Mouse (Mus musculus) liver, adult 2 months (tissue): ENCODE data around the gene Mrm2.

ENCODE experiments used
- CTCF ChIP-seq: fragments of 200-500 bp; IDR thresholded peaks from 2 replicates; pipeline ENCODE4 v1.5.1; 2011; ENCODE audit warnings: low read depth, low read length, control low read depth
- POLR2A ChIP-seq: fragments of 200-500 bp; IDR thresholded peaks from 2 replicates; pipeline ENCODE4 v1.6.1; 2011; ENCODE audit warnings: low read length, control low read depth; ENCODE audit not compliant: insufficient read depth; ENCODE audit errors: extremely low read depth

DNA sequence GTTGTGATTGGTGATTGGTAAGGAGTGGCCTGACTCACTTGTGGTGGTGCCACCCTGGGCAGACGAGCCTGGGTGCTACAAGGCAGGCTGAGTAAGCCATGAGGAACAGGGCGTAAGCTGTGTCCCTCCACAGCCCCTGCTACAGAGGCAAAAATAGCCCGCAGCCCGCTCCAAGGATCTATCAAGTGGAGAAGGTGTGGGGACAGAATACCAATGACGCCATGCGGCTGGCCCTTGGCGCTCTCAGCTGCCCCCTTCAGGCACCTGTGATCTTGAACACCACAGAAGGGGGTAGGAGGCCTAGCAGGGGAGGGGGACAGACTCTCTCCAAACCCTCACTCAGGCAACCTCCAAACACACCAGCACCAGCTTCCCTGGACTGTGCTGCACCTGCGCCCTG, 25.7 kb downstream of the Mrm2 start:
- no peak for TF ChIP-seq CTCF
- TF ChIP-seq POLR2A = no peak
